Mouse (Mus musculus) embryonic facial prominence, embryonic 12.5 days (tissue): ENCODE measurements around the gene Dhcr24. TPM values are rescaled to one million over a fixed set of nuclear protein-coding genes. Genes with fewer than 3 reads are reported as not detected.

Experiments used
- ATAC-seq: fragments of 200-750 bp; cut with Nextera tagmentation; 2 replicates; pipeline ENCODE4 v1.8.0; 2017; ENCODE audit not compliant: insufficient number of reproducible peaks, insufficient read depth, low FRiP score, low TSS enrichment
- H3K27ac ChIP-seq: fragments of 300-500 bp; sonication (generic); 2 replicates; pipeline ENCODE4 v1.5.1; 2016; ENCODE audit warnings: mild to moderate bottlenecking
- H3K27me3 ChIP-seq: fragments of 300-500 bp; sonication (generic); 2 replicates; pipeline ENCODE4 v1.6.1; 2016; ENCODE audit warnings: mild to moderate bottlenecking, moderate library complexity
- H3K36me3 ChIP-seq: fragments of 300-500 bp; sonication (generic); 2 replicates; pipeline ENCODE4 v1.6.1; 2016; ENCODE audit warnings: mild to moderate bottlenecking
- H3K4me1 ChIP-seq: fragments of 300-500 bp; sonication (generic); 2 replicates; pipeline ENCODE4 v1.6.1; 2016
- H3K4me2 ChIP-seq: fragments of 300-500 bp; sonication (generic); replicated peaks from 2 replicates; pipeline ENCODE4 v1.6.1; 2016; ENCODE audit warnings: mild to moderate bottlenecking, moderate library complexity
- H3K4me3 ChIP-seq: fragments of 300-500 bp; sonication (generic); 2 replicates; pipeline ENCODE4 v1.5.1; 2016; ENCODE audit warnings: mild to moderate bottlenecking
- H3K9ac ChIP-seq: fragments of 300-500 bp; sonication (generic); 2 replicates; pipeline ENCODE4 v1.6.1; 2016; ENCODE audit warnings: mild to moderate bottlenecking, moderate library complexity
- H3K9me3 ChIP-seq: fragments of 300-500 bp; sonication (generic); 2 replicates; pipeline ENCODE4 v1.6.1; 2016; ENCODE audit warnings: mild to moderate bottlenecking, moderate library complexity
- WGBS: fragments of 180-500 bp; shearing (Covaris S2); methylation state at CpG from one replicate; pipeline ENCODE4 v1.1.7; 2016; 5-methylcytosine and 5-hydroxymethylcytosine counted together
- polyA plus RNA-seq: library from polyadenylated mRNA; unstranded; fragments of >200 nt; fragmentation: Nextera tagmentation; extraction: Ambion mirVana; gene quantifications from 2 replicates; pipeline ENCODE4 v1.2.1, GENCODE M21; 2016

The Dhcr24 gene
- polyA plus RNA-seq, 1 experiment from 2014 or later, result 6.0 TPM

DNA sequence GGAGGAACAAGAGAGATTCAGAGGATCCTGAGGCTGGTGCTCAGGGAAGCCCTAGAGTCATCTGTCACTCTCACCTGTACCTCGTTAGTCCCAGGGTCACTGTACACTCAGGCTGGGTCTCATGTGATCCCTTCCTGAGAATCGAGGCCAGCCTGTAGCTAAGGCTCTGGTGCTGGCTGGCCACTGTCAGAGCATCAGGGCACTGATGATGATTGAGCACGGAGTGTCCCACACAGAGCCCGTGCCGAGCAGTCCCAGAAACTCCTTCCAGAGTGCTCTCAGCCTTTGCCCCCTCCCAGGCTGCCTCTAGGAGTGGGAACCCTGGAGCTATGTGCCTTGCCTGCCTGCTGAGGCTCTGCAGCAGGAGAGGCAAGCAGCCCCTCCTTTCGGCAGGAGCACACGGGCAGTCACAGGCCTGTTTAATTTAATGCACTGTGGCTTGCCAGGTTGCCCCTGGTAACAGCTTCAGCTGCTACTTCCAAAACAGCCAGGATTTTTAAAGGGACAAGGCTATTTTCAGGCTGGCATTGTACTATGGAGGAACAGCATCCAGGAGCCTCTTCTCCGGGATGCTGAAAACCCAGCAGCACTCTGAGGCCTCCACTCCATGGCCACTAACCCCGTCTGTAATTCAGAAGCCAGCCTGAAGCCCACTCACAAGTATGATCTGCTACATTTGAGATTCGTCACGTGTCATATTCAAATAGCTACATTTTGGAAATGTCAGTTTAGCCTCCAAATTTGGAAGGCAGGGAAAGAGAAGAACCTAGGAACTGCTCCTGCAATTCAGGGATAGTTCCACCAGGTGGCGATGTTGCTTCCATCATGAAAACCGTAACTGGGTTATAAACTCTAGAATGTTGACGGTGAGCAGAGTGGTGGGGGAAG is 69.7 kb downstream of the Dhcr24 start:
- no peak overlapping the region for H3K9ac ChIP-seq

DNA sequence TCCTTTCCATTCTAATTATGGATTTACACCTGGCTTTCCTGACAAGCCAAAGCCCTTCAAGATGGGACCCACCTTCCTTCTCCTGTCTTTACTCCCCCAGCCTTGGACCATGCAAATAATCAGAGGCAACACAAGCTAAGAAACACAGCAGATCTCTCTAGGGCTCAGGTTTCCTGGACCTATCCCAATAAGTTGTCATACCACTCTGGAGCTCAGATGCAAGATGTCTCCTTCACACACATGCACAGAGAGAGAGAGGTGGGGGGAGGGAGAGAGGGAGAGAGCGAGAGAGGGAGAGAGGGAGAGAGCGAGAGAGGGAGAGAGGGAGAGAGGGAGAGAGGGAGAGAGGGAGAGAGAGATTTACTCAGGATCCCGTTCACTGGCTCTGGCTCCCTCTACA is 71.5 kb downstream of the Dhcr24 start:
- peaks cover 8% of the 10 kb centered on the region for H3K4me1 ChIP-seq
- peaks cover 6% of the 10 kb centered on the region; the same call in 1 of the 2 replicates for H3K27me3 ChIP-seq
- no peak overlapping the region for H3K27ac ChIP-seq
- H3K9ac ChIP-seq, result no peak overlapping the region
- no peak overlapping the region for H3K4me2 ChIP-seq
- no peaks in the 10 kb centered on the region for H3K9me3 ChIP-seq
- ATAC-seq, result no peak
- WGBS, result 62% methylated on average over 1 of the region's 3 CpGs
- H3K4me3 ChIP-seq, result no peak overlapping the region
- H3K36me3 ChIP-seq, result no peaks in the 10 kb centered on the region

More for the DNA sequence above, 69.7 kb downstream of the Dhcr24 start:
- peaks cover 19% of the 10 kb centered on the region for H3K27me3 ChIP-seq
- H3K4me2 ChIP-seq, result no peak overlapping the region
- peak; percentile 49 for ATAC-seq
- H3K4me1 ChIP-seq, result peaks cover 8% of the 10 kb centered on the region
- H3K36me3 ChIP-seq, result no peaks in the 10 kb centered on the region
- 22% methylated on average over 14 of the region's 14 CpGs for WGBS
- H3K9me3 ChIP-seq, result no peaks in the 10 kb centered on the region
- no peak overlapping the region for H3K4me3 ChIP-seq
- 0 out of 2 replicates have a peak overlapping the region, but pooled peaks have one; percentile 7 for H3K27ac ChIP-seq

DNA sequence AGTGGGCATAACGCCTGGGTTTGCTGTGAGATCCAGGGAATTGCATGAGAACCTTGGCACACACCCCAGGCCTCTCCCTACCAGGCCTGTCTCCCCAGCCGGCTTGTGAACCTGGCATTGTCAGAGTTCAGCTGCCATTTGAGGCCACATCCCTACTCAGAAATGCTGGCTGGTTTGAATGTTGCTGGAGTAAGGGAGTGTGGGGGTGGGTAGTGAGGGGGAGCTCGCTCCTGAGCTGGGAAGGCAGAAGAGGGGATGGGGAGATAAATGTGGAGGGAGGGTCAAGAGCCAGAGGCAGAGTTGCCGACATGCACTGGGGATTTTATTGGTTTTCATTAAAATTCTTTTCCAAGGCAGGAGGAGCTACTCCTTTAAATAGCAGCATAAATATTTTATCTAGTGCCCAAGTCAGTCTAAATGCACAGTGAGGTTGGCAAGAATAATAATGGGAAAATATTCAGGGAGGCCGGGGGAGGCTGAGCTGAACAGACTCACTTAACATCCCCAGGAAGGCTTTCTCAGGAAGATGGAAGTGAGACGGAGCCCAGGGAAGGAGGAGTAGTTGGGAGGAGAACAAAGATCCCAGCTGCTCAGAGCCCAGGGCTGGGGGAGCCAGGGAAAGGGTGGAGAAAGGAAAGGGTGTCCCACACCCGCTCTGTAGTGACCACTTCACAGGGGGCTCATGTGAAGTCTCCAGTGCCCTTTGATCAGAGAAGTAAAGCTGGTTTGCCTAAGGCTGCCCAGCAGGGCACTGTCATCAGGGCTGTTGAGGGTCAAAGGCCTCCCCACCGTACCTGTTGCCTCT is 72.6 kb downstream of the Dhcr24 start:
- ATAC-seq, result no peak
- peak overlapping the region; percentile 52; the same call in 1 of the 2 replicates for H3K27ac ChIP-seq

GRCm38 (mm10) chr4:106634086-106634479 is 73.2 kb downstream of the Dhcr24 start:
- no peak for ATAC-seq
- 65% methylated on average over 9 of the region's 9 CpGs for WGBS

More for the DNA sequence above, 72.6 kb downstream of the Dhcr24 start:
- Histone ChIP-seq H3K4me3 (no peak overlapping the region), H3K4me1 (peaks cover 8% of the 10 kb centered on the region), H3K27me3 (peaks cover 3% of the 10 kb centered on the region; the same call in 1 of the 2 replicates), H3K36me3 (no peaks in the 10 kb centered on the region), H3K9ac (no peak overlapping the region), H3K4me2 (no peak overlapping the region), H3K9me3 (no peaks in the 10 kb centered on the region)
- 32% methylated on average over 8 of the region's 8 CpGs for WGBS

More at GRCm38 (mm10) chr4:106634086-106634479, 73.2 kb downstream of the Dhcr24 start:
- Histone ChIP-seq H3K9me3 (no peaks in the 10 kb centered on the region), H3K9ac (no peak overlapping the region), H3K4me2 (no peak overlapping the region), H3K36me3 (no peaks in the 10 kb centered on the region), H3K27me3 (peaks cover 3% of the 10 kb centered on the region; the same call in 1 of the 2 replicates), H3K27ac (0 out of 2 replicates have a peak overlapping the region, but pooled peaks have one; percentile 52), H3K4me3 (no peak overlapping the region), H3K4me1 (peaks cover 8% of the 10 kb centered on the region)

Other genes starting within 250 kb of the Dhcr24 start
- gene Usp24, start 244.8 kb upstream of the Dhcr24 start, polyA plus RNA-seq, result 12.0 and 13.2 TPM in 2 replicates
- gene Pcsk9, start 96.7 kb upstream of the Dhcr24 start, polyA plus RNA-seq, result 1.8 and 1.9 TPM in 2 replicates
- gene Bsnd, start 68.8 kb upstream of the Dhcr24 start, polyA plus RNA-seq, result not detected in 2 replicates
- gene Lexm, start 56.2 kb downstream of the Dhcr24 start, polyA plus RNA-seq, result 0.40 and 0.76 TPM in 2 replicates
- 0.61 and 0.95 TPM in 2 replicates for gene Ttc22, start 61.4 kb downstream of the Dhcr24 start, polyA plus RNA-seq
- 15.3 and 16.9 TPM in 2 replicates for gene Pars2, start 90.0 kb downstream of the Dhcr24 start, polyA plus RNA-seq
- gene Ttc4, start 117.9 kb downstream of the Dhcr24 start, polyA plus RNA-seq, result 106 and 109 TPM in 2 replicates
- 0.58 TPM in 1 of 2 replicates, not detected in the other for gene Mroh7, start 169.9 kb downstream of the Dhcr24 start, polyA plus RNA-seq
- gene Fam151a, start 172.9 kb downstream of the Dhcr24 start, polyA plus RNA-seq, result 0.19 TPM in 1 of 2 replicates, not detected in the other
- gene Acot11, start 244.0 kb downstream of the Dhcr24 start, polyA plus RNA-seq, result 1.9 and 3.0 TPM in 2 replicates